In the genomic region with DNA sequence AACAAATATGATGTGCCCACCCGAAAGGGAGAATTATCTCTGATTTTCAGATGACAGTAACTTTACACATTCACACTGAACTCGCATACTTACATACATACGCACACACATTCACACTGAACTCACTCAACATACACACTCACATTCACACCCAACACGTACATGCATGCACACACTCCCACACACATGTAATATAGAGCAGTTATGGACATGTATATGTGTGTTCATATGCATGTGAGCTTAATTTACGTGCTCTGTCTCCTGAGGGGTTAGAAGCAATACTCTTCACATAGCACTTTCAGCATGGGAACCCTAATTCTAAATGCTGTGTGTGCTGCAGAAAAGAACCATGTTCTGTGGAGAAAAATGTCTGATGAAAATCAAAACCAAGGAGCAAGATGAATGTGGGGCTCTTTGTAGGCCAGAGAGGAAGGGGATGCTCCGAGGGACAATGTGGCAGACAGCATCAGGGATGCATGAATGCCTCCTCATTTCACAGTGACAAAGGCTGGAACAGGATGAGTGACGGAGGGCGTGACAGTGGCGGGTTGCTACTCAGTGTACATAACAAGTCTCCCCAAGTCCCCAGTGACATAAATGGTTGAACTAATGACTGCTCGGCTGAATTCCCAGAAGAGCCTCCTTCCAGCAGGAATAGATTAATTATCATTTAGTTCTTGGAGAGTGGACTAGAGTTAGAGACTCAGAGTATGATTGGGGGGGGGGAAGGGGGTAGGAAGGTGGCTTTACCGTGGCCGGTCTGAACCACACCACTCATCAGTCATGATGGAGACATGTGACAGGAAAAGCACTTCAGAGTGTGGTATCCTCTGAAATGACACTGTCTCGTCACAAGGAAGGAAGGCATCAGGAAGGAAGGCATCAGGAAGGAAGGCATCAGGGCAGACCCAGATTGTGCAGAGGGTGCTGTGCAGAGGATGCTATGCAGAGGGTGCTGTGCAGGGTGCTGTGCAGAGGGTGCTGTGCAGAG, we compare ENCODE assay signal across 10 mouse cellular contexts. TPM values are rescaled to one million over a fixed set of nuclear protein-coding genes. Genes with fewer than 3 reads are reported as not detected.
DNase-seq lines count a peak whose midpoint lies in the region; ATAC-seq lines count a peak whose summit lies in the region.
"Had no signal": no experiment of that assay in that cellular context is flagged by ENCODE, and none has a peak within 500 bp of the region (broad histone marks: within the 10 kb centered on the region; RNA-seq: fewer than 3 reads in every experiment).

No protein-coding gene starts in this region.

- no peak overlapping the region for H3K4me2 ChIP-seq in kidney, embryonic 14.5 days (replicated peaks; ENCODE audit: low read depth, low read length)
- no peak overlapping the region for H3K4me2 ChIP-seq in hindbrain, embryonic 11.5 days (replicated peaks; ENCODE audit: low read depth, low read length)
- H3K4me2 ChIP-seq in midbrain, embryonic 14.5 days (ENCODE audit: low read length): no peak overlapping the region

- 82% methylated on average over 13 of the region's 13 CpGs for WGBS in kidney, embryonic 14.5 days
- 42% methylated on average over 13 of the region's 13 CpGs for WGBS in hindbrain, embryonic 11.5 days
- 33% methylated on average over 13 of the region's 13 CpGs for WGBS in midbrain, embryonic 14.5 days

- H3K4me1 ChIP-seq in kidney, embryonic 14.5 days (ENCODE audit: control insufficient read depth, insufficient read depth, low read length): no peaks in the 10 kb centered on the region
- H3K4me1 ChIP-seq in hindbrain, embryonic 11.5 days (replicated peaks; ENCODE audit: control insufficient read depth, insufficient read depth, low read length): no peaks in the 10 kb centered on the region; the same call in 1 of the 2 replicates
- no peaks in the 10 kb centered on the region for H3K4me1 ChIP-seq in midbrain, embryonic 14.5 days (ENCODE audit: control insufficient read depth, insufficient read depth, low read length)

- no peaks in the 10 kb centered on the region for H3K27me3 ChIP-seq in kidney, embryonic 14.5 days (ENCODE audit: control insufficient read depth, insufficient read depth, low read length)
- H3K27me3 ChIP-seq in hindbrain, embryonic 11.5 days (ENCODE audit: control insufficient read depth, insufficient read depth, low read length): no peaks in the 10 kb centered on the region
- no peaks in the 10 kb centered on the region for H3K27me3 ChIP-seq in midbrain, embryonic 14.5 days (ENCODE audit: control insufficient read depth, insufficient read depth, low read length)

- ATAC-seq in kidney, embryonic 14.5 days (ENCODE audit: low FRiP score, low TSS enrichment): no peak
- ATAC-seq in hindbrain, embryonic 11.5 days (ENCODE audit: low FRiP score): peak; percentile 96
- peak; percentile 66 for ATAC-seq in midbrain, embryonic 14.5 days (ENCODE audit: low FRiP score, low TSS enrichment)

- H3K27ac ChIP-seq in kidney, embryonic 14.5 days (ENCODE audit: low read depth, low read length): no peak overlapping the region
- peak overlapping the region; percentile 70 for H3K27ac ChIP-seq in hindbrain, embryonic 11.5 days (ENCODE audit: low read depth, low read length)
- H3K27ac ChIP-seq in midbrain, embryonic 14.5 days (replicated peaks; ENCODE audit: low read depth, low read length): peak overlapping the region; percentile 50; the same call in 1 of the 2 replicates

- H3K36me3 ChIP-seq in kidney, embryonic 14.5 days (ENCODE audit: control insufficient read depth, insufficient read depth, low read length): peaks cover 38% of the 10 kb centered on the region
- H3K36me3 ChIP-seq in hindbrain, embryonic 11.5 days (ENCODE audit: control insufficient read depth, insufficient read depth, low read length): no peaks in the 10 kb centered on the region
- H3K36me3 ChIP-seq in midbrain, embryonic 14.5 days (ENCODE audit: control insufficient read depth, insufficient read depth, low read length): peaks cover 72% of the 10 kb centered on the region

- no peaks in the 10 kb centered on the region for H3K9me3 ChIP-seq in kidney, embryonic 14.5 days (ENCODE audit: control insufficient read depth, low read length)
- H3K9me3 ChIP-seq in hindbrain, embryonic 11.5 days (ENCODE audit: control insufficient read depth, low read length): no peaks in the 10 kb centered on the region
- H3K9me3 ChIP-seq in midbrain, embryonic 14.5 days (ENCODE audit: control insufficient read depth, low read length): no peaks in the 10 kb centered on the region

- DNase-seq in kidney, adult 11 months: peak; percentile 25
- peak; percentile 6 for DNase-seq in brain, embryonic 18.5 days (ENCODE audit: low read depth, low spot score)
- DNase-seq in hindbrain, embryonic 11.5 days (ENCODE audit: low spot score): peak; percentile 73
- peak; percentile 64 for DNase-seq in midbrain, embryonic 14.5 days
- DNase-seq in thymus, postnatal 36 days: no peak
- DNase-seq in frontal cortex, postnatal 14 days (ENCODE audit: low spot score in 2 of 2): no peak
- no peak for DNase-seq in cerebellum, adult 9-11 months
- DNase-seq: adrenal gland, postnatal 25 days; gastrocnemius, postnatal 10 days had no signal

- no peak overlapping the region for H3K9ac ChIP-seq in kidney, embryonic 14.5 days (ENCODE audit: low read depth, low read length)
- no peak overlapping the region for H3K9ac ChIP-seq in hindbrain, embryonic 11.5 days (ENCODE audit: low read depth, low read length)
- H3K9ac ChIP-seq in midbrain, embryonic 14.5 days (replicated peaks; ENCODE audit: low read length): no peak overlapping the region

- H3K4me3 ChIP-seq in kidney, embryonic 14.5 days (ENCODE audit: low read length): no peak overlapping the region
- no peak overlapping the region for H3K4me3 ChIP-seq in hindbrain, embryonic 11.5 days (ENCODE audit: low read depth, low read length)
- H3K4me3 ChIP-seq in midbrain, embryonic 14.5 days (replicated peaks; ENCODE audit: low read depth, low read length): no peak overlapping the region

RNA-seq across cellular contexts. Expression of a gene that starts 22.5 kb away (rescaled TPM):
- 14.9 and 25.7 TPM in 2 replicates for polyA plus RNA-seq in kidney, embryonic 14.5 days (2014; fragmentation: Nextera tagmentation; extraction: Ambion mirVana)
- polyA plus RNA-seq in hindbrain, embryonic 11.5 days (2014; fragmentation: Nextera tagmentation; extraction: Ambion mirVana): 17.3 and 20.9 TPM in 2 replicates
- 43.4 and 52.6 TPM in 2 replicates for polyA plus RNA-seq in midbrain, embryonic 14.5 days (2014; fragmentation: Nextera tagmentation; extraction: Ambion mirVana)

Comparison
In these comparisons a context has a peak if more than half of its experiments do, and no peak if none do; other contexts are left out.
1. DNase-seq: peak in kidney, adult 11 months (single experiment), brain, embryonic 18.5 days (single experiment), hindbrain, embryonic 11.5 days (single experiment) and midbrain, embryonic 14.5 days (single experiment); none in thymus, postnatal 36 days (0 of 2), frontal cortex, postnatal 14 days (0 of 2) and cerebellum, adult 9-11 months (single experiment).